Mouse (Mus musculus) E14TG2a.4 (cell line): ENCODE results near the gene Spats1.

Source experiments
- CTCF ChIP-seq: conservative IDR thresholded peaks from 2 replicates; pipeline ENCODE4 v1.5.1; 2014; ENCODE audit warnings: low read length
- NANOG ChIP-seq: IDR thresholded peaks from 2 replicates; pipeline ENCODE4 v1.6.1; 2014; ENCODE audit warnings: borderline replicate concordance, low read length, mixed read lengths
- POU5F1 ChIP-seq: IDR thresholded peaks from 2 replicates; pipeline ENCODE4 v1.6.1; 2014; ENCODE audit warnings: low read length, borderline replicate concordance

DNA sequence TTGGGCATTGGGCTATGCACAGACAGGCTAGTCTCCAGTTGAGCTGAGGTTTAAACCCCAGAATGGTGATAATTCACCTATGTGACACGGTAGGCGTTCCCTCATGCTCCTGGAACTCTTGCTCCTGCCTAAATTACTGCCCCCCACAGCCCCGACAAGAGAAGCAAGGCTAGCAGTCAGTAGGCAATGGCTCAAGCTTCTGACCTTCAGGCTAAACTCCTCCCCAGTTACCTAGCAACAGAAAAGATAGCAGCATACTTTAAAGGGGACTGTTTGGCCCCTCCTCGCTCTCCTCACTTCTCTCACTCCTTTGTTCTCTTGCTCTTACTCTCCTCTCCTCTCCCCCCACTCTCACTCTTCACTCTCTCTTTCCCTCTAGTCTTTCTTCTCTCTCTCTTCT lies 25.8 kb upstream of the Spats1 start:
- TF ChIP-seq CTCF (no peak), POU5F1 (no peak), NANOG (no peak)
